Mouse (Mus musculus) heart, embryonic 15.5 days (tissue): ENCODE results near the gene Bfsp2. TPM values are rescaled to one million over a fixed set of nuclear protein-coding genes. Genes with fewer than 3 reads are reported as not detected.

Experiments used
- ATAC-seq: fragments of 200-750 bp; cut with Nextera tagmentation; replicated peaks from 2 replicates; pipeline ENCODE4 v1.8.0; 2017; ENCODE audit warnings: low read depth, moderate TSS enrichment; ENCODE audit not compliant: insufficient number of reproducible peaks, insufficient read depth, low FRiP score
- H3K27ac ChIP-seq: fragments of 300-500 bp; sonication (generic); 2 replicates; pipeline ENCODE4 v1.5.1; 2015; ENCODE audit warnings: mild to moderate bottlenecking, inconsistent platforms
- H3K27me3 ChIP-seq: fragments of 300-500 bp; sonication (generic); 2 replicates; pipeline ENCODE4 v1.6.1; 2015; ENCODE audit warnings: inconsistent platforms
- H3K36me3 ChIP-seq: fragments of 300-500 bp; sonication (generic); 2 replicates; pipeline ENCODE4 v1.6.1; 2015; ENCODE audit warnings: mild to moderate bottlenecking, inconsistent platforms
- H3K4me1 ChIP-seq: fragments of 300-500 bp; sonication (generic); replicated peaks from 2 replicates; pipeline ENCODE4 v1.6.1; 2015; ENCODE audit warnings: inconsistent platforms
- H3K4me2 ChIP-seq: fragments of 300-500 bp; sonication (generic); 2 replicates; pipeline ENCODE4 v1.6.1; 2015; ENCODE audit warnings: inconsistent platforms, mild to moderate bottlenecking, moderate library complexity
- H3K4me3 ChIP-seq: fragments of 300-500 bp; sonication (generic); 2 replicates; pipeline ENCODE4 v1.5.1; 2015; ENCODE audit warnings: mild to moderate bottlenecking, inconsistent platforms
- H3K9ac ChIP-seq: fragments of 300-500 bp; sonication (generic); 2 replicates; pipeline ENCODE4 v1.6.1; 2015; ENCODE audit warnings: mild to moderate bottlenecking, inconsistent platforms
- H3K9me3 ChIP-seq: fragments of 300-500 bp; sonication (generic); replicated peaks from 2 replicates; pipeline ENCODE4 v1.6.1; 2016; ENCODE audit warnings: inconsistent platforms
- WGBS: fragments of 180-500 bp; shearing (Covaris S2); methylation state at CpG from one replicate; pipeline ENCODE4 v1.1.7; 2015; ENCODE audit warnings: mixed read lengths; 5-methylcytosine and 5-hydroxymethylcytosine counted together
- polyA plus RNA-seq: library from polyadenylated mRNA; unstranded; fragments of >200 nt; fragmentation: Nextera tagmentation; extraction: Ambion mirVana; gene quantifications from 2 replicates; pipeline ENCODE4 v1.2.1, GENCODE M21; 2015

Bfsp2 gene
- polyA plus RNA-seq, 1 experiment from 2014 or later = 0.97 TPM

DNA sequence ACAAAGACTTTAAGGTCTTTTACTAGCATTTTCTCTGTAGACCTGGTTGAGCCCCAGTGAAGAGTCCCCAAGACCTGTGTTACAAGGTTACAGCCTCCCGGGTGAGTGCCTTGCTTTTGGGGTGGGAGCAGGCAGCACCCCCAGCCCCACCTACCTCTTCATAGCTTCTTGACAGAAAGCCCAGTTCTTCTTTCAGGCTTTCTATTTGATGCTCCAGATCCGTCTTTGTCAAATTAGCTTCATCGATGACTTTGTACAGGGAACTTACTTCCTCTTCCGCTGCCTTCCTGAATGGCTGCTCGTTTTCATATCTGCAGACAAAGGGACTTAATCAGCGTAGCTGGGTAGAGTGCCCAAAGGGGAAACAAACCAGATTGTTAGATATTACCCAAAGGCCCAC, 30.6 kb downstream of the Bfsp2 start:
- no peak for ATAC-seq
- Histone ChIP-seq H3K9me3 (no peaks in the 10 kb centered on the region), H3K4me3 (no peak overlapping the region), H3K36me3 (no peaks in the 10 kb centered on the region), H3K4me1 (no peaks in the 10 kb centered on the region; the same call in 1 of the 2 replicates), H3K27ac (no peak overlapping the region), H3K4me2 (no peak overlapping the region), H3K27me3 (no peaks in the 10 kb centered on the region), H3K9ac (no peak overlapping the region)
- WGBS = 70% methylated on average over 6 of the region's 6 CpGs

DNA sequence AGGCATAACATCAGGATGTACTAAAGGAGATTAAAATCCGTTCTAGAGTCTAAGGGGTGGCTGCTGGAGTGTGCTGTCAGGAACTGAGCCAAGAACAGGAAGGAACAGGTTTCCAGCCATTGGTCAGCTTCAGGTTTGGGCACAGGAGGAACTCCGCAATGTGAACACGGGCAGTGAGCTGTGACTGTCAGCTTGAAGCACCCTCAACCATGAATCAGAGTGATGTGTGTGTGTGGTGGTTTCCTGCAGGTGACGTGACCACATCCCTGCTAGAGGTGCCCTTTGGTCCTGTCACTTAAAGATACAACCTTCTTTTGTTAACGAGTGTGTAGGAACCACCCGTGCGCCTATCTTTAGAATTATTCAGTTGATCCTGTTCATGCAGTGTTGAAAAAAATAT, 31.1 kb downstream of the Bfsp2 start:
- no peaks in the 10 kb centered on the region for H3K9me3 ChIP-seq
- no peaks in the 10 kb centered on the region; the same call in 1 of the 2 replicates for H3K4me1 ChIP-seq
- no peak overlapping the region for H3K4me2 ChIP-seq
- H3K27ac ChIP-seq = no peak overlapping the region
- no peak overlapping the region for H3K4me3 ChIP-seq
- H3K27me3 ChIP-seq = no peaks in the 10 kb centered on the region
- whole genome bisulfite sequencing = 53% methylated on average over 7 of the region's 7 CpGs
- no peak for ATAC-seq
- no peaks in the 10 kb centered on the region for H3K36me3 ChIP-seq
- H3K9ac ChIP-seq = no peak overlapping the region

GRCm38 (mm10) chr9:103444656-103445055, 35.6 kb downstream of the Bfsp2 start:
- no peak overlapping the region for H3K9ac ChIP-seq
- H3K4me2 ChIP-seq = no peak overlapping the region
- H3K4me3 ChIP-seq = no peak overlapping the region
- H3K27me3 ChIP-seq = no peaks in the 10 kb centered on the region
- H3K36me3 ChIP-seq = no peaks in the 10 kb centered on the region
- 86% methylated on average over 5 of the region's 5 CpGs for WGBS
- H3K9me3 ChIP-seq = no peaks in the 10 kb centered on the region
- no peak for ATAC-seq
- no peak overlapping the region for H3K27ac ChIP-seq
- H3K4me1 ChIP-seq = peaks cover 27% of the 10 kb centered on the region

- Histone ChIP-seq H3K4me3 (no peak overlapping the region), H3K4me1 (peaks cover 29% of the 10 kb centered on the region), H3K27ac (peak overlapping the region; percentile 59), H3K4me2 (no peak overlapping the region), H3K9me3 (no peaks in the 10 kb centered on the region), H3K36me3 (no peaks in the 10 kb centered on the region), H3K27me3 (no peaks in the 10 kb centered on the region), H3K9ac (no peak overlapping the region)
- WGBS = 43% methylated on average over 7 of the region's 7 CpGs
- ATAC-seq = no peak
Measured at GRCm38 (mm10) chr9:103443824-103444185, 36.4 kb downstream of the Bfsp2 start.

DNA sequence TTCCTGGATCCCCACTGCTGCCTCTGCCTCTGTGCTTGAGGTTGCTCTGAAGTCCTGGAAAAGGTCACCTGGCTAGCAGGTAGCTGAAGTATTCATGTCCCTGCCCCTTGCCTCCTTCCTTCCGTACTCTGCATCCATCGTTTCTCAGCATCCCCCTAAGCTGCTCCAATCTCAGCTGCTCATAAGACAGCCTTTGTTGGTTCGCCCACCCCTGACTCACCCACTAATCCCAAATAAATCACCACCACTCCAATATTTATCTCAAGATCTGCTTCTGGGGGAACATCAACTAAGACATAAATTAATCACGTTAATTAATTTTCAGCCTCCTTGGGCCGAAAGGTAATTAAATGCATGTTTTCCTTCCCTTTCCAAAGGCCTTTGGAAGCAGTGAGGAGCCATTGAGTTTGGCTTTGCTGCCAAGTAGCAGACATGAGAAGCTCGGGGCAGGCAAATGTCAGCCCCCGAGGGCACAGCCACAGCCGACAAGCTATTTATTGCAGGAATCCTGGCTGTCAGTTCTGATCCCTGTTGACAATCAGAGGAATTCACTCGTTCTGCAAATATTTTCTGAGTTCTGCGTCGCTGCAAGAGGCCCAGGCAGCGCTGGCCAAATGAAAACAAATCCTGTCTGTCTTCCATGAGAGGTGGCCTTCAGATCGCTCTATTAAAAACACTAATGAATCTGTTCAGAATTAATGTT, 36.9 kb downstream of the Bfsp2 start:
- Histone ChIP-seq H3K9ac (no peak overlapping the region), H3K4me3 (no peak overlapping the region), H3K4me1 (peaks cover 35% of the 10 kb centered on the region), H3K4me2 (peak overlapping the region; percentile 3; the same call in 1 of the 2 replicates), H3K9me3 (no peaks in the 10 kb centered on the region), H3K36me3 (no peaks in the 10 kb centered on the region), H3K27me3 (no peaks in the 10 kb centered on the region), H3K27ac (peak overlapping the region; percentile 59)
- ATAC-seq = no peak
- WGBS = 42% methylated on average over 13 of the region's 13 CpGs

GRCm38 (mm10) chr9:103440597-103440996, 39.6 kb downstream of the Bfsp2 start:
- peaks cover 53% of the 10 kb centered on the region for H3K4me1 ChIP-seq
- peak; percentile 37; the same call in 1 of the 2 replicates for ATAC-seq
- no peaks in the 10 kb centered on the region for H3K9me3 ChIP-seq
- 16% methylated on average over 3 of the region's 3 CpGs for WGBS
- no peak overlapping the region for H3K9ac ChIP-seq
- peak overlapping the region; percentile 50 for H3K27ac ChIP-seq
- peak overlapping the region; percentile 6; the same call in 1 of the 2 replicates for H3K4me2 ChIP-seq
- no peak overlapping the region for H3K4me3 ChIP-seq
- H3K27me3 ChIP-seq = no peaks in the 10 kb centered on the region
- H3K36me3 ChIP-seq = no peaks in the 10 kb centered on the region

DNA sequence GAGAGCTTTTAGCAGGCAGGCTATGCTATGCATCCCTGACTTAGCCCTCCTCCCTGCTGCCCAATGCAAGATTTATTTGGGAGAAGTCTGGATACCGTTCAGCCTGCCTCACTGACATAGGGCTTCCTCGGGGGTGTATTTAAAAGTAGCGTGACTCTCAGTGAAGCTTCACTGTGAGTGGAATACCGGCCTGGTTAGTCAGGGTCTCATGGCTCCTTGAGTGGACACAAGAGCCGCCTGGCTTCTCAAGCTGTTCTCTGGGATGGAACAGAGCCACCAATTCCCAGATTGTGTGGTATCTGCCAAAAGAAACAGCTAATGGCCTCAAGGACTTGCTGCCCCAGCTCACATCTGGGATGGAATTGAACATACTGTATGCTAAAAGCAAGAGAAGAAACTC, 43.1 kb downstream of the Bfsp2 start:
- Histone ChIP-seq H3K27ac (no peak overlapping the region), H3K27me3 (no peaks in the 10 kb centered on the region), H3K4me3 (no peak overlapping the region), H3K4me2 (no peak overlapping the region), H3K9me3 (no peaks in the 10 kb centered on the region), H3K36me3 (no peaks in the 10 kb centered on the region), H3K4me1 (peaks cover 66% of the 10 kb centered on the region), H3K9ac (no peak overlapping the region)
- 52% methylated on average over 5 of the region's 5 CpGs for WGBS
- ATAC-seq = no peak

- ATAC-seq = peak; percentile 44; the same call in 1 of the 2 replicates
- peak overlapping the region; percentile 13; the same call in 1 of the 2 replicates for H3K27ac ChIP-seq
- H3K4me3 ChIP-seq = no peak overlapping the region
- H3K9me3 ChIP-seq = no peaks in the 10 kb centered on the region
- H3K4me1 ChIP-seq = peaks cover 67% of the 10 kb centered on the region
- no peak overlapping the region for H3K4me2 ChIP-seq
- H3K9ac ChIP-seq = no peak overlapping the region
- no peaks in the 10 kb centered on the region for H3K27me3 ChIP-seq
- no peaks in the 10 kb centered on the region for H3K36me3 ChIP-seq
- WGBS = 46% methylated on average over 4 of the region's 4 CpGs
Measured at GRCm38 (mm10) chr9:103434116-103434515, 46.1 kb downstream of the Bfsp2 start.

- no peak overlapping the region for H3K4me2 ChIP-seq
- no peaks in the 10 kb centered on the region for H3K27me3 ChIP-seq
- peak overlapping the region; percentile 60 for H3K27ac ChIP-seq
- H3K9me3 ChIP-seq = no peaks in the 10 kb centered on the region
- no peaks in the 10 kb centered on the region for H3K36me3 ChIP-seq
- H3K4me1 ChIP-seq = peaks cover 49% of the 10 kb centered on the region
- no peak overlapping the region for H3K4me3 ChIP-seq
- 15% methylated on average over 13 of the region's 13 CpGs for whole genome bisulfite sequencing
- ATAC-seq = no peak; the same call in 1 of the 2 replicates
- no peak overlapping the region for H3K9ac ChIP-seq
Measured at GRCm38 (mm10) chr9:103432122-103432778, 48.0 kb downstream of the Bfsp2 start.

DNA sequence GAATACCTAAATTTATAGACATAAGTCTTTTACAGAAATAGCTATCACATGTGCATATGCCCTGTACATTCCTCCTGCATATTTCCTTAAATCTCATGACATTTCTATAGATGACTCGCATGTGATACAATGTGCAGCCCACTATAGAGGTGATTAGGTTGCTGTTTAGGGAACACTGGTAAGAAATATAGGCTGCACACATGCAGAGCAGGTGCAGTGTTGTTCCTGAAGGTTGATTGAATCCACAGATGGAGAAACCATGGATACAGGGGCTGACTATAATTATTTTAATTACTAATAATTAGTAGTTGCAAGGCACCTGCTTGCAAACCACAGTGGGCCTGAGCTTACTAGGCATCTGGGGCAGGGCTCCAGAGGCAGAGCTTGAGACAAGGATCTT, 48.5 kb downstream of the Bfsp2 start:
- no peaks in the 10 kb centered on the region for H3K27me3 ChIP-seq
- peaks cover 44% of the 10 kb centered on the region for H3K4me1 ChIP-seq
- 86% methylated on average over 1 of the region's 1 CpGs for WGBS
- ATAC-seq = no peak
- H3K4me2 ChIP-seq = no peak overlapping the region
- H3K27ac ChIP-seq = peak overlapping the region; percentile 60
- H3K4me3 ChIP-seq = no peak overlapping the region
- no peaks in the 10 kb centered on the region for H3K36me3 ChIP-seq
- no peak overlapping the region for H3K9ac ChIP-seq
- no peaks in the 10 kb centered on the region for H3K9me3 ChIP-seq

GRCm38 (mm10) chr9:103430431-103431220, 49.6 kb downstream of the Bfsp2 start:
- Histone ChIP-seq H3K9ac (no peak overlapping the region), H3K27me3 (no peaks in the 10 kb centered on the region), H3K4me1 (peaks cover 40% of the 10 kb centered on the region), H3K27ac (no peak overlapping the region), H3K9me3 (no peaks in the 10 kb centered on the region), H3K4me3 (no peak overlapping the region), H3K36me3 (no peaks in the 10 kb centered on the region), H3K4me2 (no peak overlapping the region)
- 63% methylated on average over 13 of the region's 13 CpGs for WGBS
- ATAC-seq = no peak
